Mouse (Mus musculus) macrophage (primary cell): ENCODE data around the gene Gm8797. TPM values are rescaled to one million over a fixed set of nuclear protein-coding genes. Genes with fewer than 3 reads are reported as not detected.
"Not testable (repeated sequence)": the region's sequence is repeated elsewhere in the genome, so short reads cannot be mapped to it uniquely, and the experiment has no call there.

Experiments used
- H3K27ac ChIP-seq: fragments of 350-480 bp; formaldehyde crosslinking; 2 replicates; pipeline ENCODE4 v1.9.0; 2021
- H3K36me3 ChIP-seq: fragments of 350-480 bp; formaldehyde crosslinking; 2 replicates; pipeline ENCODE4 v1.9.0; 2021; ENCODE audit errors: inconsistent target
- H3K4me3 ChIP-seq: fragments of 350-480 bp; formaldehyde crosslinking; 2 replicates; pipeline ENCODE4 v1.9.0; 2021; ENCODE audit errors: inconsistent target
- H3K79me2 ChIP-seq: fragments of 350-480 bp; formaldehyde crosslinking; 2 replicates; pipeline ENCODE4 v1.9.0; 2021; ENCODE audit errors: inconsistent target
- WGBS: methylation state at CpG from one replicate; pipeline ENCODE4 v1.1.7; 2026; ENCODE audit warnings: inconsistent platforms; ENCODE audit not compliant: missing documents; 5-methylcytosine and 5-hydroxymethylcytosine counted together
- polyA plus RNA-seq: library from polyadenylated mRNA; stranded (reverse); fragments of 250-400 nt; gene quantifications from 3 replicates; pipeline ENCODE4 v1.2.4, GENCODE M21; 2018; ENCODE audit warnings: inconsistent platforms
- total RNA-seq, 78 experiments: library from RNA; depleted of rRNA; stranded (reverse); fragments of 250-400 nt; gene quantifications; 1 replicate in 9 of 78; 2 replicates in 24 of 78; 3 replicates in 43 of 78; 4 replicates in 2 of 78; pipeline ENCODE4 v1.2.4; 2018; ENCODE audit warnings: inconsistent platforms in 56 of 78

Gm8797 gene
- not detected for total RNA-seq (2018; cell fraction: chromatin; rRNA removed)
- total RNA-seq (2018; cell fraction: cytosol; rRNA removed), result 1 to 10 TPM in 25 of 26 experiments, under 1 TPM in 1; 0.90 to 5.8 (median 2.7) TPM
- 1 to 10 TPM in 1 of 26 experiments, not detected in 25; 2.0 TPM for total RNA-seq (2018; cell fraction: nucleus; rRNA removed)
- 6.0 to 9.1 TPM (median 6.7 TPM) in 3 replicates for polyA plus RNA-seq

- H3K79me2 ChIP-seq, H3K4me3 ChIP-seq, H3K27ac ChIP-seq, H3K36me3 ChIP-seq: not testable (repeated sequence)
- WGBS, result 75% methylated on average over 1 of the region's 9 CpGs
Observed at GRCm38 (mm10) chr3:5750506-5750905, at the start of gene Gm8797. Gene Gm8797 (plus strand): TSS chr3:5750806.

GRCm38 (mm10) chr3:5714481-5714880, 36.1 kb upstream of the Gm8797 start:
- Histone ChIP-seq H3K27ac (no peak overlapping the region), H3K36me3 (no peaks in the 10 kb centered on the region), H3K4me3 (no peak overlapping the region), H3K79me2 (no peaks in the 10 kb centered on the region)

GRCm38 (mm10) chr3:5732931-5733330, 17.7 kb upstream of the Gm8797 start:
- Histone ChIP-seq H3K36me3 (no peaks in the 10 kb centered on the region), H3K27ac (no peak overlapping the region), H3K79me2 (no peaks in the 10 kb centered on the region), H3K4me3 (no peak overlapping the region)

GRCm38 (mm10) chr3:5754763-5755478, 4.3 kb downstream of the Gm8797 start:
- H3K36me3 ChIP-seq, result no peaks in the 10 kb centered on the region
- WGBS, result 83% methylated on average over 3 of the region's 3 CpGs
- no peak overlapping the region for H3K4me3 ChIP-seq
- no peak overlapping the region for H3K27ac ChIP-seq
- H3K79me2 ChIP-seq, result no peaks in the 10 kb centered on the region

GRCm38 (mm10) chr3:5766256-5766655, 15.7 kb downstream of the Gm8797 start:
- Histone ChIP-seq H3K79me2 (no peaks in the 10 kb centered on the region), H3K36me3 (no peaks in the 10 kb centered on the region), H3K27ac (no peak overlapping the region), H3K4me3 (no peak overlapping the region)
- 93% methylated on average over 3 of the region's 3 CpGs for WGBS

- no peaks in the 10 kb centered on the region for H3K79me2 ChIP-seq
- H3K27ac ChIP-seq, result no peak overlapping the region
- H3K36me3 ChIP-seq, result no peaks in the 10 kb centered on the region
- WGBS, result 90% methylated on average over 2 of the region's 2 CpGs
- no peak overlapping the region for H3K4me3 ChIP-seq
Observed at GRCm38 (mm10) chr3:5776894-5777293, 26.3 kb downstream of the Gm8797 start.
